Mouse (Mus musculus): ENCODE data around the gene Chia1. TPM values are rescaled to one million over a fixed set of nuclear protein-coding genes. Genes with fewer than 3 reads are reported as not detected.
"Not testable (repeated sequence)": the region's sequence is repeated elsewhere in the genome, so short reads cannot be mapped to it uniquely, and the experiment has no call there.

Gene Chia1
- polyA plus RNA-seq, 1 experiment from 2014 or later: 1.4 TPM

GRCm38 (mm10) chr3:106174971-106175370 lies 61.9 kb downstream of the Chia1 start:
- not testable (repeated sequence) for ATAC-seq (ENCODE audit: low FRiP score)

GRCm38 (mm10) chr3:106177509-106178189 lies 64.6 kb downstream of the Chia1 start:
- no peak overlapping the region for H3K4me3 ChIP-seq
- no peak overlapping the region for H3K9ac ChIP-seq
- H3K36me3 ChIP-seq: no peaks in the 10 kb centered on the region
- no peak overlapping the region for H3K4me2 ChIP-seq
- no peak overlapping the region for H3K27ac ChIP-seq
- 0 out of 2 replicates have a peak, but pooled peaks cover 1% of the 10 kb centered on the region for H3K9me3 ChIP-seq
- no peaks in the 10 kb centered on the region for H3K27me3 ChIP-seq
- WGBS: 89% methylated on average over 13 of the region's 13 CpGs
- peak; percentile 21; the same call in 1 of the 2 replicates for ATAC-seq (ENCODE audit: low FRiP score)
- no peaks in the 10 kb centered on the region for H3K4me1 ChIP-seq (replicated peaks)

More at GRCm38 (mm10) chr3:106174971-106175370, 61.9 kb downstream of the Chia1 start:
- H3K9me3 ChIP-seq; H3K4me1 ChIP-seq (replicated peaks); H3K36me3 ChIP-seq; H3K4me3 ChIP-seq; H3K9ac ChIP-seq; H3K27me3 ChIP-seq; H3K4me2 ChIP-seq; H3K27ac ChIP-seq: not testable (repeated sequence)
- WGBS: 48% methylated on average over 2 of the region's 2 CpGs

Other genes starting within 250 kb of the Chia1 start
- 0.26 and 0.30 TPM in 2 replicates for gene Adora3, start 242.4 kb upstream of the Chia1 start, polyA plus RNA-seq (2015; fragmentation: Nextera tagmentation; extraction: Ambion mirVana)
- gene Tmigd3, start 242.3 kb upstream of the Chia1 start, polyA plus RNA-seq (2015; fragmentation: Nextera tagmentation; extraction: Ambion mirVana): not detected in 2 replicates
- gene I830077J02Rik, start 180.6 kb upstream of the Chia1 start, polyA plus RNA-seq (2015; fragmentation: Nextera tagmentation; extraction: Ambion mirVana): 0.25 and 1.1 TPM in 2 replicates
- gene Wdr77, start 153.9 kb upstream of the Chia1 start, polyA plus RNA-seq (2015; fragmentation: Nextera tagmentation; extraction: Ambion mirVana): 91.6 and 99.4 TPM in 2 replicates
- 538 and 544 TPM in 2 replicates for gene Atp5f1, start 153.1 kb upstream of the Chia1 start, polyA plus RNA-seq (2015; fragmentation: Nextera tagmentation; extraction: Ambion mirVana)
- gene Ovgp1, start 139.5 kb upstream of the Chia1 start, polyA plus RNA-seq (2015; fragmentation: Nextera tagmentation; extraction: Ambion mirVana): 4.6 and 4.7 TPM in 2 replicates
- gene Pifo, start 98.6 kb upstream of the Chia1 start, polyA plus RNA-seq (2015; fragmentation: Nextera tagmentation; extraction: Ambion mirVana): 5.3 and 10.0 TPM in 2 replicates
- not detected in 2 replicates for gene Chil5, start 80.4 kb upstream of the Chia1 start, polyA plus RNA-seq (2015; fragmentation: Nextera tagmentation; extraction: Ambion mirVana)
- not detected in 2 replicates for gene Chil3, start 54.3 kb downstream of the Chia1 start, polyA plus RNA-seq (2015; fragmentation: Nextera tagmentation; extraction: Ambion mirVana)
- not detected in 2 replicates for gene Chil4, start 106.3 kb downstream of the Chia1 start, polyA plus RNA-seq (2015; fragmentation: Nextera tagmentation; extraction: Ambion mirVana)

Data from hindbrain, embryonic 13.5 days (tissue).